Comparison of ENCODE assay signal across 8 mouse cellular contexts in the genomic region with DNA sequence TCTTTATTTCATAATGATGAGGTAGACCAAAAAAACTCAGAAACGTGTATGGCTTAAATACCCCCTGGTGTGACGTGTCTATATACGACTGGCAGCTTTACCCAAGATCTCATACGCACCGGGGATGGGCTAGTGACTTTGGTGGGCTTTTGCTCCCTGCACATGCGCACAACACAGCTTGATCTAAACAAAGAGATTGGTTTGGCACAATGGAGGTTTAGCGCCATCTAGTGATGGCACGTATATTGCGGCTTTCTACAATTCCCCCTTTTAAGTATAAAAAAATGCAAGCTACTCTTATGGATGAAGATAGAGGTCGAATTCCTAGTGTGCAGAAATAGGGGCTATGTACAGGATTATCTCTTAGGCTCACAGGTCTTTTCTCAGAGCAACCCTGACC.
DNase-seq lines count a peak whose midpoint lies in the region; ATAC-seq and TF ChIP-seq lines count a peak whose summit lies in the region.

No protein-coding gene starts in this region.

- no peak overlapping the region for H3K27ac ChIP-seq in neural tube, embryonic 15.5 days (replicated peaks)
- no peak overlapping the region for H3K27ac ChIP-seq in layer of hippocampus, adult 2 months
- no peak overlapping the region for H3K27ac ChIP-seq in small intestine, adult 2 months (ENCODE audit: insufficient read depth, low read depth, low read length)

- no peaks in the 10 kb centered on the region for H3K36me3 ChIP-seq in neural tube, embryonic 15.5 days
- H3K36me3 ChIP-seq in small intestine, adult 2 months (ENCODE audit: control insufficient read depth, insufficient read depth, low read length) = no peaks in the 10 kb centered on the region

- 77% methylated on average over 10 of the region's 10 CpGs for WGBS in neural tube, embryonic 15.5 days
- 75% methylated on average over 10 of the region's 10 CpGs for WGBS in small intestine, adult 2 months
- 64% methylated on average over 10 of the region's 10 CpGs for WGBS in lung, adult 2 months

- no peaks in the 10 kb centered on the region for H3K9me3 ChIP-seq in neural tube, embryonic 15.5 days (replicated peaks)

- no peak overlapping the region for H3K9ac ChIP-seq in neural tube, embryonic 15.5 days (replicated peaks)

- no peaks in the 10 kb centered on the region for H3K4me1 ChIP-seq in neural tube, embryonic 15.5 days
- no peaks in the 10 kb centered on the region for H3K4me1 ChIP-seq in small intestine, adult 2 months (ENCODE audit: control insufficient read depth, insufficient read depth, insufficient read length, low read length)
- H3K4me1 ChIP-seq in lung, adult 2 months (ENCODE audit: control insufficient read depth, insufficient read depth, low read length) = no peaks in the 10 kb centered on the region

- TF ChIP-seq CTCF in layer of hippocampus, adult 2 months (conservative IDR thresholded peaks at IDR 0.05) = peak; percentile 67
- peak; percentile 15; the same call in 1 of the 2 replicates for TF ChIP-seq CTCF in small intestine, adult 2 months (IDR thresholded peaks at IDR 0.05; ENCODE audit: extremely low read depth, insufficient read length, insufficient replicate concordance, low read depth, low read length)
- no peak for TF ChIP-seq CTCF in lung, adult 2 months (IDR thresholded peaks at IDR 0.05; ENCODE audit: insufficient read depth, low read length)

- no peaks in the 10 kb centered on the region for H3K27me3 ChIP-seq in neural tube, embryonic 15.5 days (replicated peaks)
- no peaks in the 10 kb centered on the region for H3K27me3 ChIP-seq in small intestine, adult 2 months (ENCODE audit: control insufficient read depth, insufficient read depth, low read length)

- no peak overlapping the region for H3K4me3 ChIP-seq in neural tube, embryonic 15.5 days (replicated peaks)
- H3K4me3 ChIP-seq in layer of hippocampus, adult 2 months = no peak overlapping the region
- no peak overlapping the region for H3K4me3 ChIP-seq in small intestine, adult 2 months (ENCODE audit: low read depth, low read length)
- no peak overlapping the region for H3K4me3 ChIP-seq in lung, adult 2 months (replicated peaks; ENCODE audit: extremely low read depth, low read depth, low read length)

- no peak for ATAC-seq in cerebellum, adult (ENCODE audit: insufficient number of reproducible peaks, low FRiP score, low TSS enrichment)
- no peak for ATAC-seq in neural tube, embryonic 15.5 days (ENCODE audit: low FRiP score)

- DNase-seq in cerebellum, adult 8-10 months = peak; percentile 1
- peak; percentile 45 for DNase-seq in neural tube, embryonic 10.5 days (ENCODE audit: extremely low spot score, low spot score)
- DNase-seq in embryo, embryonic 10.5 days (ENCODE audit: low spot score) = peak; percentile 73
- DNase-seq in layer of hippocampus, adult 2 months (ENCODE audit: low spot score in 2 of 2) = peak in 1 of 2 experiments; percentile 35
- no peak for DNase-seq in lung, adult 2 months

- no peak for TF ChIP-seq POLR2A in small intestine, adult 2 months (IDR thresholded peaks at IDR 0.05; ENCODE audit: low read depth, low read length)
- no peak for TF ChIP-seq POLR2A in lung, adult 2 months (IDR thresholded peaks at IDR 0.05; ENCODE audit: borderline replicate concordance, extremely low read depth, low read depth, low read length)

- H3K4me2 ChIP-seq in neural tube, embryonic 15.5 days = no peak overlapping the region
